Mouse (Mus musculus) limb, embryonic 15.5 days (tissue): ENCODE measurements around the gene Ube2k. TPM values are rescaled to one million over a fixed set of nuclear protein-coding genes. Genes with fewer than 3 reads are reported as not detected.

Source experiments
- ATAC-seq: fragments of 200-750 bp; cut with Nextera tagmentation; 2 replicates; pipeline ENCODE4 v1.8.0; 2017; ENCODE audit warnings: low read depth, moderate TSS enrichment; ENCODE audit not compliant: insufficient number of reproducible peaks, low FRiP score, low TSS enrichment
- H3K27ac ChIP-seq: fragments of 300-500 bp; sonication (generic); 2 replicates; pipeline ENCODE4 v1.5.1; 2015; ENCODE audit warnings: moderate library complexity, mild to moderate bottlenecking, inconsistent platforms
- H3K27me3 ChIP-seq: fragments of 300-500 bp; sonication (generic); 2 replicates; pipeline ENCODE4 v1.6.1; 2015; ENCODE audit warnings: inconsistent platforms
- H3K36me3 ChIP-seq: fragments of 300-500 bp; sonication (generic); 2 replicates; pipeline ENCODE4 v1.6.1; 2015; ENCODE audit warnings: inconsistent platforms
- H3K4me1 ChIP-seq: fragments of 300-500 bp; sonication (generic); 2 replicates; pipeline ENCODE4 v1.6.1; 2015; ENCODE audit warnings: inconsistent platforms
- H3K4me2 ChIP-seq: fragments of 300-500 bp; sonication (generic); 2 replicates; pipeline ENCODE4 v1.6.1; 2015; ENCODE audit warnings: mild to moderate bottlenecking, inconsistent platforms
- H3K4me3 ChIP-seq: fragments of 300-500 bp; sonication (generic); 2 replicates; pipeline ENCODE4 v1.5.1; 2015; ENCODE audit warnings: mild to moderate bottlenecking, inconsistent platforms
- H3K9ac ChIP-seq: fragments of 300-500 bp; sonication (generic); 2 replicates; pipeline ENCODE4 v1.6.1; 2015; ENCODE audit warnings: inconsistent platforms
- H3K9me3 ChIP-seq: fragments of 300-500 bp; sonication (generic); 2 replicates; pipeline ENCODE4 v1.6.1; 2016; ENCODE audit warnings: inconsistent platforms
- WGBS: fragments of 180-500 bp; shearing (Covaris S2); methylation state at CpG from one replicate; pipeline ENCODE4 v1.1.7; 2015; 5-methylcytosine and 5-hydroxymethylcytosine counted together
- polyA plus RNA-seq: library from polyadenylated mRNA; unstranded; fragments of >200 nt; fragmentation: Nextera tagmentation; extraction: Ambion mirVana; gene quantifications from 2 replicates; pipeline ENCODE4 v1.2.1, GENCODE M21; 2015

Ube2k gene
- polyA plus RNA-seq, 1 experiment from 2014 or later: 169 TPM

DNA sequence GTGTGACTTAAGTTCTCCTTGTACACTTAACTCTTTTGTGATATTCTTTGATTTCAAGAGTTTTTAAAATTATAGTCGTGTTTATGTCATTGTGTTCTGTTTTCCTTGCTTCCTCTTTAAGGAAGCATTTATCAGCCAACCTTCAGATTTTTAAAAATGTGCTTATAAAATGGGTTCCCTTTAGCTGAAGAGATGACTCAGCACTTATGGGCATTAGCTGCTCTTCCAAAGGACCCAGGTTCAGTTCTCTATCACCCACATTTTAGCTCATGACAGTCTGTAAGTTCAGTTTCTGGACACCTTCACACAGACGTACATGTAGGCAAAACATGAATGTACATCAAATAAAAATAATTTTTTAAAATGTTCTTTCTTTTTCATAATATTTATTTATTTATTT is 55.4 kb downstream of the Ube2k start:
- Histone ChIP-seq H3K27me3 (no peaks in the 10 kb centered on the region), H3K4me1 (no peaks in the 10 kb centered on the region), H3K27ac (no peak overlapping the region), H3K4me2 (no peak overlapping the region), H3K9ac (no peak overlapping the region), H3K4me3 (no peak overlapping the region), H3K36me3 (peaks cover 24% of the 10 kb centered on the region), H3K9me3 (no peaks in the 10 kb centered on the region)
- 83% methylated on average over 2 of the region's 2 CpGs for WGBS
- ATAC-seq: no peak

DNA sequence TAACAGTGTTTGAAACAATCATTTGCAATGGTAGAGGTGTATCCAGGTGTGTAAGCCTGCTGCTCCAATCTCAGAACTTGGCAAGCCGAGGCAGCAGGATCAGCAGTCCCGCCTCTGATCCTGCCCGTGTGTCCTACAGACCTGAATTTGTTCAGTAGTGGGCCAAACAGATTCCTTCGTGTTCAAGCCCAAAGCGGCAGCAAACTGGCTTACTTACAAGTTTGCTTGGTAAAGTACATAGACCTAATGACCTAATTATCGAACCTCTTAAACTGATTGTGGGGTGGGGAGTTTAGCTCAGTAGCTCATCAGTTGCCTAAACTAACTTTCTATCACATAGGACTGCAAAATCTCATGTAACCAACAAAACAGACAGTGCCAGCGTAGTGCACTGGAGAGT is 62.6 kb downstream of the Ube2k start:
- no peak for ATAC-seq
- Histone ChIP-seq H3K9me3 (no peaks in the 10 kb centered on the region), H3K36me3 (peaks cover 35% of the 10 kb centered on the region), H3K4me1 (no peaks in the 10 kb centered on the region), H3K27me3 (no peaks in the 10 kb centered on the region), H3K4me3 (no peak overlapping the region), H3K4me2 (no peak overlapping the region), H3K27ac (no peak overlapping the region), H3K9ac (no peak overlapping the region)
- WGBS: 90% methylated on average over 7 of the region's 7 CpGs

DNA sequence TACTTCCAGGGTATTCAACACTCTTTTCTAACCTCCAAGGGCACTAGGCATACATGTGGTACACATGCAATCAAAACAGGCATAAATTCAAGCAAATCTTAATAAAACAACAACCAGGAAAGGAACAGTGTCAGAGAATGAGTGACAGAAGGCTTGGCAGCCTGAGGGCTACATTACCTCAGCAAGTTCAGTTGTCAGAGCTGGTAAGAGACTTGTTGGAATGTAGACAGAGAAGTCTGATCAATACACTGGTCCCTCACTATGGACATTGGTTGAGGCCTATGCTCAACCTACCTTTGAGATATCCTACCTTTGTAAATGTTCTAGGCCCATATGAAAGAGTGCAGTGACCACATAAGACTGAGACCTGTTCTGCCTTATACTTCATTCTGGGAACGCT is 69.8 kb downstream of the Ube2k start:
- no peak for ATAC-seq
- WGBS: 94% methylated on average over 1 of the region's 1 CpGs

DNA sequence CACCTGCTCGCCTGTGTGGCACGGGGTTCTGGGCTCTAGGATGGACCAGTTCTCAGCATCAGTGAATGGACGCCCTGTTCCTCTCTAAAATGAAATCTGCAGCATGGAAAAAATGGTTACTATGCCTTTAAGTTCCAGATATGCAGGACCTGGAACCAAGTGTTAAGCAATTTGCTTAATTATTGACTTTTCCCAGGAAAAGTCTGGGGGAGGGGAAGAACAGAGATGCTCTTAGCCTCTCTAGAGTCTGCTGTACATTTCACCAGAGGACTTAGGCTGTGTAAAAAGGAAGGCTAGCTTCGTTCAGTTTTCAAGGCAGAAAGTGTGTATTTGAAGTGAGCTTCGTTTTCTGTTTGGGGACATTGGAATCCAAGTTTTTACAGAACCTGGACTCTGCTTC is 72.7 kb downstream of the Ube2k start:
- Histone ChIP-seq H3K36me3 (peaks cover 36% of the 10 kb centered on the region), H3K9ac (no peak overlapping the region), H3K27me3 (no peaks in the 10 kb centered on the region), H3K4me3 (no peak overlapping the region), H3K27ac (no peak overlapping the region), H3K4me1 (no peaks in the 10 kb centered on the region), H3K9me3 (no peaks in the 10 kb centered on the region), H3K4me2 (no peak overlapping the region)
- no peak for ATAC-seq
- WGBS: 85% methylated on average over 5 of the region's 5 CpGs

More for the DNA sequence above, 69.8 kb downstream of the Ube2k start:
- no peaks in the 10 kb centered on the region for H3K9me3 ChIP-seq
- H3K4me2 ChIP-seq: no peak overlapping the region
- H3K36me3 ChIP-seq: peaks cover 25% of the 10 kb centered on the region
- H3K4me1 ChIP-seq: no peaks in the 10 kb centered on the region
- no peak overlapping the region for H3K9ac ChIP-seq
- H3K4me3 ChIP-seq: no peak overlapping the region
- no peaks in the 10 kb centered on the region for H3K27me3 ChIP-seq
- no peak overlapping the region for H3K27ac ChIP-seq

DNA sequence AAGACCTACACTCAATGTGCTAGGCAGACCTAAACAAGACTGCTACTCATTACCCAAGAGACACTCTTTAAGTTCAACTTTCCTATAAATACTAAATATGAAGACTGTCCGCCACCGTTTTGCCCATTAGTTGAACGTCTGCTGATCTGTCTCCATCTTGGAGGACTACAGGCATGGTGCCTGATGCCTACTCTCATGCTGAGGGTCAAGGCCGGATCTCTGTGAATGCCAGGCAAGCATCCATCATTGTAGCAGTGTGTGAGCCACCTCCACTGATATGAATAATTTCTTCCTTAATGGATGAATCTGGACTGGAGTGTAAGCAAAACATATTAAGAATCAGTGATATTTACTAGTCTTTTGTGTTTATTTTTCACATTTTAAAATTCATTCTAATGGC is 73.5 kb downstream of the Ube2k start:
- no peak overlapping the region for H3K27ac ChIP-seq
- no peaks in the 10 kb centered on the region for H3K9me3 ChIP-seq
- 83% methylated on average over 4 of the region's 4 CpGs for WGBS
- ATAC-seq: no peak
- no peak overlapping the region for H3K9ac ChIP-seq
- H3K36me3 ChIP-seq: peaks cover 43% of the 10 kb centered on the region
- H3K4me1 ChIP-seq: no peaks in the 10 kb centered on the region
- H3K4me3 ChIP-seq: no peak overlapping the region
- H3K27me3 ChIP-seq: no peaks in the 10 kb centered on the region
- H3K4me2 ChIP-seq: no peak overlapping the region

DNA sequence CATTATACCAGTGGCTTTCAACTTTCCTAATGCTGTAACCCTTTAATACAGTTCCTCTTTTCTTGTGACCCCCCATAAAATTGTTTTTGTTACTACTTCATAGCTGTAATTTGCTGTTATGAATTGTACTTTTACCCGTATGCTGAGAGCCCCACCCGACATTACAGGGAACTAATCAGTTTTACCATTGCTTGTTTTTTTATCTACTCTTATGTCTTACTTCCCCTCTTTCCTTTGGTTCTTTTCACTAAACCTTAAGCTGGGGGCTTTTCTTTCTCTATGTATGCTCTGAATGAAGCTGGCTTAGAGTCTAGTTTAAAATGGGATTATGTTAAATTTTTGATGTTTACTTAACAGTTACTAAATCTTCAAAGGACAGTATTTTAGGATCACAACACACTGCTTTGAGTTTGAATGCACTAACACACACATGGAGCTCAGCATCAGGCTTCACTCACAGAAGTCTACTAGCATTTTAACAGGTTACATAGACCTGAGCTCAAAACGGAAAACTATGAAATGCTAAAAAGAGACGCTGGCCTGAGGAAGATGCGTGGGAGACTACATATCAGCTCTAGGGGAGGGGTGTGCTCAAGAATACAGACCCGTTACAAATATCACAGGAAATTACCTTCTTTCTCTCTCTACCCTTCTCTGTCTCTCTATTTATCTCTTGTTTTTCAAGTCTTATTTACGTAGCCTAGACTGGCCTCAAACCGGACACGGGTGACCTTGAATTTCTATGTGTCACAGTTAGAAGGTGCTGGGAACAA is 76.3 kb downstream of the Ube2k start:
- Histone ChIP-seq H3K27me3 (no peaks in the 10 kb centered on the region), H3K9ac (no peak overlapping the region), H3K4me3 (no peak overlapping the region), H3K36me3 (peaks cover 54% of the 10 kb centered on the region), H3K27ac (no peak overlapping the region), H3K4me1 (no peaks in the 10 kb centered on the region), H3K9me3 (no peaks in the 10 kb centered on the region), H3K4me2 (no peak overlapping the region)
- 85% methylated on average over 9 of the region's 9 CpGs for WGBS
- no peak for ATAC-seq

DNA sequence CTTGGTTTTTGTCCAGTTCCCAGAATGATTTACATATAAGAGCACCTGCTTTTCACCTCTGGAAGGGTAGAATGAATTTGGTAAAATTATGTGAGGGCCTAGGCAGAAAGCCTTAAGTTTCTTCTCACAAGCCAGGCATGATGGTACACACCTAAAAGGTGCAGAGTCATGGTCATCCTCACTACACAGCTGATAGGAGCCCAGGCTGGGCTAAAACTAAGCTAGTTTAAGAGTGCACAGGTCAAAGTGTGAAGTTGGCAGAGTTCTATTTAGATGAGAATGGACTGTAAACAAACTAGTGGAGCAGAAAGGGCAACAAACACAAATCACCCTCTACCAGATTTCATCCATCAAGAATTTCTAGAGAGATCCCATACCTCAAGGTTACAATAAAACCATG is 87.3 kb downstream of the Ube2k start:
- Histone ChIP-seq H3K36me3 (peaks cover 47% of the 10 kb centered on the region), H3K9me3 (no peaks in the 10 kb centered on the region), H3K4me3 (no peak overlapping the region), H3K4me2 (no peak overlapping the region), H3K27me3 (no peaks in the 10 kb centered on the region), H3K27ac (no peak overlapping the region), H3K9ac (no peak overlapping the region), H3K4me1 (no peaks in the 10 kb centered on the region)
- ATAC-seq: no peak

DNA sequence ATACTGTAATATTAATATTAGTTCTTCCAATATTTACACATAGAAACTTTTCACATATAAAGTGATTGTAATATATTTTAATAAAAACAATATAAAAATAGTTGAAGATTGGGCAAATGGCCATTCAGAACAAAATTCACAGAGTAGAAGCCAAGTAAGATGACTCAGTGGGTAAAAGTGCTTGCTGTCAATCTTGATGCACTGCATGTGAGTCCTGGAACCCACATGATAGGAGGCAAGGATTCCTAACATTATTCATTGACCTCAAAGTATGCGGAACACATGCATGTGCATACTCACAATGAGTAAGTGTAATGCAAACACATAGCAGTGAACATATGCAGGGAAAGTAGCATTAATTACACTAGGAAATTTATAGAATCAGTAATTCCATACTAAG is 101.9 kb downstream of the Ube2k start:
- no peak for ATAC-seq
- Histone ChIP-seq H3K9ac (no peak overlapping the region), H3K36me3 (peaks cover 54% of the 10 kb centered on the region), H3K4me2 (no peak overlapping the region), H3K27me3 (no peaks in the 10 kb centered on the region), H3K9me3 (no peaks in the 10 kb centered on the region), H3K27ac (no peak overlapping the region), H3K4me3 (no peak overlapping the region), H3K4me1 (no peaks in the 10 kb centered on the region)
- WGBS: 93% methylated on average over 1 of the region's 1 CpGs

Other genes with a start within 250 kb of the Ube2k start
- 85.8 and 98.1 TPM in 2 replicates for gene Rfc1, start 201.6 kb upstream of the Ube2k start, polyA plus RNA-seq
- gene Klb, start 188.9 kb upstream of the Ube2k start, polyA plus RNA-seq: 0.05 TPM in 1 of 2 replicates, not detected in the other
- gene Rpl9, start 145.8 kb upstream of the Ube2k start, polyA plus RNA-seq: 984 and 1,081 TPM in 2 replicates
- 58.9 and 63.0 TPM in 2 replicates for gene Lias, start 145.7 kb upstream of the Ube2k start, polyA plus RNA-seq
- gene Ugdh, start 101.3 kb upstream of the Ube2k start, polyA plus RNA-seq: 125 and 126 TPM in 2 replicates
- not detected in 2 replicates for gene Gm43552, start 44.4 kb upstream of the Ube2k start, polyA plus RNA-seq
- 150 and 154 TPM in 2 replicates for gene Smim14, start within 50 bp of the Ube2k start, polyA plus RNA-seq
- 44.2 and 54.2 TPM in 2 replicates for gene Pds5a, start 161.0 kb downstream of the Ube2k start, polyA plus RNA-seq
- gene N4bp2, start 226.3 kb downstream of the Ube2k start, polyA plus RNA-seq: 20.9 and 23.0 TPM in 2 replicates